Mouse (Mus musculus): ENCODE measurements around the gene Rab1a.

DNA sequence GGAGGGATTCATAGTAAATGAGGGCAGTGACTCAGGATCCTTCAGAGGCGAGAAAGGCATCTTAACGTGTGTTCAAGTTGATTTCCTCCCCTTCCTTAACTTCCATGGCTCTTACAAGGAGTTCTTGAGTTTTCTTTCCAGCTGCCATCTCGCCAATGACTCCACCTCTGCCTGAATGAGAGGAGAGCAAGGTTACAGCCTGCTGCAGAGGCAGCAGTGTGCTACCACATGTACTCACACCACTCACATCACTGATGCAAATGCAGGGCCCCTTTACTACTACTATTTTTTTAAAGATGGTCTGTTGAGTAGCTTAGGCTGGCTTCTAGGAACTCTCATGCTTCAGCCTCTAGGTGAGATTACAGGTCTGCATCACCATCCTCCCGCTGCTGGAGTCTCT is 28.1 kb downstream of the Rab1a start:
- no peak for TF ChIP-seq CTCF (IDR thresholded peaks at IDR 0.05; ENCODE audit: control insufficient read depth, insufficient read depth, insufficient read length)
- no peak for TF ChIP-seq MAX (IDR thresholded peaks at IDR 0.05)
